8 mouse cellular contexts compared by ENCODE assay signal in the genomic region with DNA sequence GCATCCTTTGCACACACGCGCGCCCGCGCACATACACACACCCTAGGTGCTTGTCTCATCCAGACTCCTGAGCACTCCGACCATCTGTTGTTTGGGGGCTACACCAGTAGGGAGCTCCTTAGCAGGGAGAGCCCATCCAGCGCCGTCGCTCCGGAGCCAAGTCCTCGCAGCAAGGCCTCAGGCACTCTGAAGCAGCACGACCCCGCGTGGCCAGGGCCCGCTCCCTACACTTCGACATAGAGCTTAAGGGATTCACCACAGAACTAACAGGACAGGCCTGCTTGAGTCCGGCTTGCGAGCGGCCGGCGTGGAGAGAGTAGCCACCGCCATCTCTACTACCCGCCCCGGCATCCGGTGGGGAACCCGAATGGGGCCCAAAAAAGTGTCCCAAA. TPM values are rescaled to one million over a fixed set of nuclear protein-coding genes. Genes with fewer than 3 reads are reported as not detected.
DNase-seq lines count a peak whose midpoint lies in the region; ATAC-seq and TF ChIP-seq lines count a peak whose summit lies in the region.

No protein-coding gene starts in this region.

- TF ChIP-seq EP300 in heart, postnatal 0 days (IDR thresholded peaks at IDR 0.05; ENCODE audit: low read depth): no peak
- no peak for TF ChIP-seq EP300 in liver, postnatal 0 days (IDR thresholded peaks at IDR 0.05; ENCODE audit: low read depth)

- peak overlapping the region; percentile 98 for H3K4me2 ChIP-seq in forebrain, embryonic 11.5 days (ENCODE audit: low read depth, low read length, severe bottlenecking)
- H3K4me2 ChIP-seq in heart, postnatal 0 days (ENCODE audit: low read depth, low read length): peak overlapping the region; percentile 91
- H3K4me2 ChIP-seq in liver, postnatal 0 days (ENCODE audit: low read depth, low read length): peak overlapping the region; percentile 92
- H3K4me2 ChIP-seq in neural tube, embryonic 13.5 days: peak overlapping the region; percentile 95

- peak overlapping the region; percentile 96 for H3K4me3 ChIP-seq in E14TG2a.4 (replicated peaks; ENCODE audit: low read length)
- H3K4me3 ChIP-seq in forebrain, embryonic 11.5 days (ENCODE audit: low read depth, low read length): peak overlapping the region; percentile 88
- H3K4me3 ChIP-seq in heart, postnatal 0 days (ENCODE audit: low read depth, low read length): peak overlapping the region; percentile 91
- peak overlapping the region; percentile 81 for H3K4me3 ChIP-seq in liver, postnatal 0 days (ENCODE audit: low read depth, low read length)
- peak overlapping the region; percentile 71 for H3K4me3 ChIP-seq in neural tube, embryonic 13.5 days

- peaks cover 79% of the 10 kb centered on the region for H3K4me1 ChIP-seq in E14TG2a.4 (replicated peaks; ENCODE audit: low read depth, low read length)
- H3K4me1 ChIP-seq in forebrain, embryonic 11.5 days (replicated peaks; ENCODE audit: control insufficient read depth, insufficient read depth, low read length): peaks cover 10% of the 10 kb centered on the region; the same call in 1 of the 2 replicates
- peaks cover 22% of the 10 kb centered on the region; the same call in 1 of the 2 replicates for H3K4me1 ChIP-seq in heart, postnatal 0 days (ENCODE audit: control insufficient read depth, insufficient read depth)
- peaks cover 37% of the 10 kb centered on the region for H3K4me1 ChIP-seq in liver, postnatal 0 days (ENCODE audit: insufficient read depth)
- H3K4me1 ChIP-seq in neural tube, embryonic 13.5 days (replicated peaks): peaks cover 40% of the 10 kb centered on the region

- H3K36me3 ChIP-seq in E14TG2a.4 (ENCODE audit: insufficient read depth, low read length): peaks cover 44% of the 10 kb centered on the region
- H3K36me3 ChIP-seq in forebrain, embryonic 11.5 days (ENCODE audit: control insufficient read depth, insufficient read depth, low read length): peaks cover 8% of the 10 kb centered on the region
- peaks cover 20% of the 10 kb centered on the region for H3K36me3 ChIP-seq in heart, postnatal 0 days (replicated peaks; ENCODE audit: control insufficient read depth, insufficient read depth, low read length)
- peaks cover 15% of the 10 kb centered on the region for H3K36me3 ChIP-seq in liver, postnatal 0 days (replicated peaks; ENCODE audit: insufficient read depth, low read length)
- H3K36me3 ChIP-seq in neural tube, embryonic 13.5 days: peaks cover 19% of the 10 kb centered on the region

- H3K27me3 ChIP-seq in E14TG2a.4 (ENCODE audit: insufficient read depth, low read length): no peaks in the 10 kb centered on the region
- H3K27me3 ChIP-seq in forebrain, embryonic 11.5 days (ENCODE audit: control insufficient read depth, insufficient read depth, low read length): no peaks in the 10 kb centered on the region; the same call in 1 of the 2 replicates
- no peaks in the 10 kb centered on the region for H3K27me3 ChIP-seq in heart, postnatal 0 days (ENCODE audit: control insufficient read depth, insufficient read depth, low read length)
- no peaks in the 10 kb centered on the region for H3K27me3 ChIP-seq in liver, postnatal 0 days (ENCODE audit: insufficient read depth, low read length)
- H3K27me3 ChIP-seq in neural tube, embryonic 13.5 days: no peaks in the 10 kb centered on the region

- DNase-seq in c-Kit-positive CD71-positive TER-119-negative erythroid progenitor cells, embryonic 14.5 days (ENCODE audit: low read depth): peak; percentile 52
- DNase-seq in forebrain, embryonic 11.5 days (ENCODE audit: low spot score): peak; percentile 83
- DNase-seq in heart, postnatal 0 days (ENCODE audit: low spot score): peak; percentile 72
- peak; percentile 55 for DNase-seq in layer of hippocampus, adult 11-12 months (ENCODE audit: low spot score)
- peak; percentile 70 for DNase-seq in liver, postnatal 0 days
- peak; percentile 54 for DNase-seq in testis, postnatal 14 days (ENCODE audit: low spot score)

- WGBS in forebrain, embryonic 11.5 days: 0% methylated on average over 26 of the region's 26 CpGs
- under 1% methylated on average over 26 of the region's 26 CpGs for WGBS in heart, postnatal 0 days
- under 1% methylated on average over 26 of the region's 26 CpGs for WGBS in liver, postnatal 0 days (ENCODE audit: insufficient replicate concordance)
- WGBS in neural tube, embryonic 13.5 days: under 1% methylated on average over 26 of the region's 26 CpGs

- H3K27ac ChIP-seq in forebrain, embryonic 11.5 days (ENCODE audit: low read depth, low read length): peak overlapping the region; percentile 80
- peak overlapping the region; percentile 88 for H3K27ac ChIP-seq in heart, postnatal 0 days (ENCODE audit: low read depth)
- peak overlapping the region; percentile 79 for H3K27ac ChIP-seq in liver, postnatal 0 days (ENCODE audit: low read depth)
- H3K27ac ChIP-seq in neural tube, embryonic 13.5 days (replicated peaks): peak overlapping the region; percentile 88

- no peak for TF ChIP-seq CTCF in E14TG2a.4 (conservative IDR thresholded peaks at IDR 0.05; ENCODE audit: low read length)
- peak; percentile 18 for TF ChIP-seq CTCF in heart, postnatal 0 days (IDR thresholded peaks at IDR 0.05; ENCODE audit: low read depth)
- TF ChIP-seq CTCF in liver, postnatal 0 days (IDR thresholded peaks at IDR 0.05; ENCODE audit: low read depth): peak; percentile 48

- no peaks in the 10 kb centered on the region for H3K9me3 ChIP-seq in E14TG2a.4 (ENCODE audit: low read length)
- H3K9me3 ChIP-seq in forebrain, embryonic 11.5 days (ENCODE audit: control insufficient read depth, low read length): no peaks in the 10 kb centered on the region
- H3K9me3 ChIP-seq in heart, postnatal 0 days (replicated peaks; ENCODE audit: control insufficient read depth, low read length): no peaks in the 10 kb centered on the region
- H3K9me3 ChIP-seq in liver, postnatal 0 days (ENCODE audit: low read length): no peaks in the 10 kb centered on the region
- no peaks in the 10 kb centered on the region for H3K9me3 ChIP-seq in neural tube, embryonic 13.5 days

- peak; percentile 40 for ATAC-seq in forebrain, embryonic 11.5 days (replicated peaks; ENCODE audit: low FRiP score)
- ATAC-seq in heart, postnatal 0 days (ENCODE audit: insufficient read depth, low read depth): peak; percentile 42
- ATAC-seq in liver, postnatal 0 days: no peak; the same call in none of the 2 replicates
- peak; percentile 44 for ATAC-seq in neural tube, embryonic 13.5 days (ENCODE audit: low read depth)

- H3K9ac ChIP-seq in forebrain, embryonic 11.5 days (ENCODE audit: low read length): peak overlapping the region; percentile 98
- H3K9ac ChIP-seq in heart, postnatal 0 days (replicated peaks; ENCODE audit: low read depth, low read length): peak overlapping the region; percentile 85
- peak overlapping the region; percentile 80 for H3K9ac ChIP-seq in liver, postnatal 0 days (replicated peaks)
- peak overlapping the region; percentile 84 for H3K9ac ChIP-seq in neural tube, embryonic 13.5 days

RNA-seq across cellular contexts. Expression of a gene that starts 0.7 kb away (rescaled TPM):
- polyA plus RNA-seq in forebrain, embryonic 11.5 days (2014; fragmentation: Nextera tagmentation; extraction: Ambion mirVana): 294 TPM in 2 replicates
- 68.4 and 75.6 TPM in 2 replicates for total RNA-seq in heart, postnatal 0 days (2014; rRNA removed; ENCODE audit: low replicate concordance)
- polyA plus RNA-seq in heart, postnatal 0 days (2015; fragmentation: Nextera tagmentation; extraction: Ambion mirVana): 32.3 and 35.5 TPM in 2 replicates
- polyA plus RNA-seq in liver, postnatal 0 days (2015; fragmentation: Nextera tagmentation; extraction: Ambion mirVana): 24.4 and 29.8 TPM in 2 replicates
- polyA plus RNA-seq in neural tube, embryonic 13.5 days (2015; fragmentation: Nextera tagmentation; extraction: Ambion mirVana): 267 and 279 TPM in 2 replicates

RNA-seq across cellular contexts. Expression of a gene that starts 18.3 kb away (rescaled TPM):
- 1.3 and 1.9 TPM in 2 replicates for polyA plus RNA-seq in forebrain, embryonic 11.5 days (2014; fragmentation: Nextera tagmentation; extraction: Ambion mirVana)
- total RNA-seq in heart, postnatal 0 days (2014; rRNA removed; ENCODE audit: low replicate concordance): 0.23 and 0.39 TPM in 2 replicates
- polyA plus RNA-seq in heart, postnatal 0 days (2015; fragmentation: Nextera tagmentation; extraction: Ambion mirVana): 0.37 TPM in 2 replicates
- polyA plus RNA-seq in liver, postnatal 0 days (2015; fragmentation: Nextera tagmentation; extraction: Ambion mirVana): 0.11 and 0.22 TPM in 2 replicates
- 2.4 and 2.7 TPM in 2 replicates for polyA plus RNA-seq in neural tube, embryonic 13.5 days (2015; fragmentation: Nextera tagmentation; extraction: Ambion mirVana)

RNA-seq across cellular contexts. Expression of a gene that starts 47.6 kb away (rescaled TPM):
- polyA plus RNA-seq in forebrain, embryonic 11.5 days (2014; fragmentation: Nextera tagmentation; extraction: Ambion mirVana): 18.3 and 20.3 TPM in 2 replicates
- total RNA-seq in heart, postnatal 0 days (2014; rRNA removed; ENCODE audit: low replicate concordance): 10.8 and 28.3 TPM in 2 replicates
- 11.5 and 12.4 TPM in 2 replicates for polyA plus RNA-seq in heart, postnatal 0 days (2015; fragmentation: Nextera tagmentation; extraction: Ambion mirVana)
- polyA plus RNA-seq in liver, postnatal 0 days (2015; fragmentation: Nextera tagmentation; extraction: Ambion mirVana): 20.2 and 21.9 TPM in 2 replicates
- polyA plus RNA-seq in neural tube, embryonic 13.5 days (2015; fragmentation: Nextera tagmentation; extraction: Ambion mirVana): 46.0 and 53.2 TPM in 2 replicates

RNA-seq across cellular contexts. Expression of a gene that starts 54.5 kb away (rescaled TPM):
- polyA plus RNA-seq in forebrain, embryonic 11.5 days (2014; fragmentation: Nextera tagmentation; extraction: Ambion mirVana): 15.5 and 15.7 TPM in 2 replicates
- 10.3 and 16.6 TPM in 2 replicates for total RNA-seq in heart, postnatal 0 days (2014; rRNA removed; ENCODE audit: low replicate concordance)
- polyA plus RNA-seq in heart, postnatal 0 days (2015; fragmentation: Nextera tagmentation; extraction: Ambion mirVana): 4.6 and 5.3 TPM in 2 replicates
- 0.88 and 1.3 TPM in 2 replicates for polyA plus RNA-seq in liver, postnatal 0 days (2015; fragmentation: Nextera tagmentation; extraction: Ambion mirVana)
- polyA plus RNA-seq in neural tube, embryonic 13.5 days (2015; fragmentation: Nextera tagmentation; extraction: Ambion mirVana): 10.2 and 12.1 TPM in 2 replicates
